Mouse (Mus musculus) lung, postnatal 10 days (tissue): ENCODE data around the gene Spg20.

Source experiments
- DNase-seq: peaks from one replicate; pipeline ENCODE4 v3.0.0; 2021

Gene Spg20

DNA sequence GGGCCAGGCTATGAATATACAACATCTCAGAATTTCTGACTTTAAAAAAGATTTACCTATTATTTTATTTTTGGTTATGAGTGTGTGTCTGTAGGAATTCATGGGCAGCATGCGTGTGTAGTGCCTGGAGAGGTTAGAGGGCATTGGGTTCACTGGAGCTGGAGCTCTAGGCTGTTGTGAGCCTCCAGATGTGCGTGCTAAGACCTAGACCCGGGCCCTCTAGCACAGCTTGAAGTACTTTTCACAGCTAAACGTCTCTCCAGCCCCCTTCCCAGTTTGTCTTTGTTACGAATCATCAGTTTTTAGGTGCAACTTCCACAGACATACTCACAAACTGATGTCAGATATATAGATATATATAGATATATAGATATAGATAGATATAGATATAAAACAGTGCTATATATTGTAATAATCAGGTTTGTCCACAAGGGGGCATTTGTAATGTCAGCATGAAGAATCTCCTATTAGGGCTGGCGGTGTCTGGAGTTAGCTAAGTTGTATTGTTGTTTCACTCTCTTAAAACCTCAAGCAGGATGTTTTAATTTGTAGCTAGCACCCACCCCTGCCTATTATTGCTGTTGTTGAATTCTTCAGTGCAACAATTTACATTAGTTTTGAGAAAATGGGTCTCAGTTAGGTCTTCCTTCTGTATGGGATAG lies 40.9 kb downstream of the Spg20 start:
- no peak for DNase-seq

DNA sequence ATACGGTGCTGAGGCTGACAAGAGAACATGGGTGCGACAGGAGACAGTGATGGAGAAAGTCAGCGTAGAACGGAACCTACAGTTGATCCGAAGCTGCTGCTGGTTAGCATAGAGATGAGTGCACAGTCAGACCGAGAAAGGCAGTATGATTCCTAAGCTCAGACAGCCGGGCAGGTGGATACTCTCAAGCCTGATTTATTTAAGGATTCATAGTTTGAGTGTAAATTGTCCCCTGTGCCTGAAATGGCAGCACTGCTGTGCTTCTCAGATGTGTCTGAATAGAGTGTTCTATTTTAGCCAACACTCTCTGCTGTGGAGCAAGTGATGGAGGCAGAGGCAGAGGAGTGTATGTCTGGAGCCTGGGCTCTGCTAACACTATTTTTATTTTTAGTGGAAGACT lies 42.3 kb downstream of the Spg20 start:
- no peak for DNase-seq

DNA sequence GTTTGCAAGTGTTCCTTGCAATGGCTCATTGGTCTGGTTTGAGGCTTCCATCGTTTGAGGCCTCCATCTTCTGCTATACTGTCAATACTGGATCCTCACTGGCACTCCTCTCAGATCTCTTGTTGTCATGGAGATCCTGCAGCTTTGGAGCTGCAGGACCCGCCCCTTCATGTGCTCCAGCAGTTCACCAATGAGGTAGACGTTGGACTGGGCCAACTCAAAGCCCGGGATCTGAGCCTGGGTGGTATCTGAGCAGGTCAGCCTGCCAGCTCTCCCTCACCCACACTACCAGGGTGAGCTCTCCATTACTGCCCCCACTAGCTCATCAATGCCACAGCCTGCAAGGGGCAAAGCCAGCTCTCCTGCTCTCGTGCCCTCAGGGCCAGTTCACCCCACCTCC lies 45.5 kb downstream of the Spg20 start:
- DNase-seq = no peak

DNA sequence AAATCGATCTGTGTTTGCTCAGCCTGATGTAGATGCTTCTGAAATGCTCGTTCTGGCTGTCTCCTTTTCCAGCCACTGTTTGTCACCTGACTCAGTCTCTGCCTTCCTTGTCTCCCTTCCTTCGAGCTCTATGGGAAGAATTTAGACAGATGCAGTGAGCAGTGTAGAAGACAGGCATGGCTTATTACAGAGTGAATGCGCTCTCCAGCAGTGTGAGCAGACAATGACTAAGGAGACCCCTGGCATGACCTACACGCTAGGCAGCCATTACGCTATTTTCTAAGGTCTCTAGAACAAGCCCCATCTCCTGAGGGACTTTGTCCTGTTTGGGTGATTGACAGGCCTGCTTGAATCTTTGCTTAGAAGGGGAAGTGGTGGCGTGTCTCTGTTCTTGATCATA lies 49.2 kb downstream of the Spg20 start:
- DNase-seq = no peak

DNA sequence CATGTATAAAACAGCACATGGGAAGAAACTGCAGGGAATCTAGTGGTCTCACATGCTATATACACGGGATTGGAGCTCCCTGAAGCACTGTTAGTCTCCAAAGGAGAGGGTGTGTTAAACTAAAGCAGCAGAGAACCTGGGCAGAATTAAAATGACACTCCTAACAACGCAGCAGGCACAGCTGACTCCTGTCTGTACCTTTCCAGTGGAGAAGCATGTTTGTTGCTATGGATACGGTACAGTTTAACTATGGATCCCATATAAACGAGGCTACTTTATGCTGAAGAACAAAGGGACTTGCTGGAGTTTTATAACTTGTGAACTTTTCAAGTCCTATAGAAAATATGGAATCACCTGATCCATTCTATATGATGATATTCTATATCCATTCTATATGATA lies 51.6 kb downstream of the Spg20 start:
- DNase-seq = no peak

DNA sequence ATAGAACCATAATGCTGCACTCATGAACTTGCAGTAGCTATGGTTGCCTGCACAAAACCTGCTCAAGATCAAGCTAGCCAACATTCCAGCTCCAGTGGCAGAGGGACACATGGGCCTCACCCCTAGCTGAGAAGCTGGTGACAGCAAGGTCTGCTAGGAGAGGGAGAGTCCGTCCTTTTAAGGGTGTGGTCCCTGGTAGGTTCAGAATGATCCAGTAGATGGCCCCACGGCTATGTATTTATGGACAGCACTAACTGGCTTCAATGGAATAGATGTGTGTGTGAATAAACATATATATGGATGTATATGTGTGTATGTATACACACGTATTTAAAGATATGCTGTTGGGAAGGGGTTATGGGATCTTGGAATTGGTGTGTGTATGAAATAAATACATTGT lies 60.6 kb downstream of the Spg20 start:
- DNase-seq = no peak

DNA sequence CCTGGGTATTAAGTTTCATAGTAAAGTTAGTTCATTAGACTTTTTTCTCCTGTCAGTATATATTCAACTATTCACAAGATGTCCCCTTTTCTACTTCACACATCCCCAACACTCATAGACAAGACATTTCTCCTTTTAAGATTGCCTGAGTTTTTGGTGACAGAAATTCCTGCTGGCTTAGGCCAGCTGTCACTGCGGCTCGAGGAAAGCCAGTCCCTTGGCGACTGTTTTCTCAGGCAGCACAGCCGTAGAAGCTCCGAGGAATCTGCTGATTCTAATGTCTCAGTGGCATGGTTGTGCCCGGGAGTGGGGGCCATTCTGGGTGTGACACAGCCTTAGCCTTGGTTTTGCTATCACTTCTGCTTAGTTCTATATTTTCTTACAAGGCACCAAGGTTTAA lies 65.4 kb downstream of the Spg20 start:
- DNase-seq = no peak

DNA sequence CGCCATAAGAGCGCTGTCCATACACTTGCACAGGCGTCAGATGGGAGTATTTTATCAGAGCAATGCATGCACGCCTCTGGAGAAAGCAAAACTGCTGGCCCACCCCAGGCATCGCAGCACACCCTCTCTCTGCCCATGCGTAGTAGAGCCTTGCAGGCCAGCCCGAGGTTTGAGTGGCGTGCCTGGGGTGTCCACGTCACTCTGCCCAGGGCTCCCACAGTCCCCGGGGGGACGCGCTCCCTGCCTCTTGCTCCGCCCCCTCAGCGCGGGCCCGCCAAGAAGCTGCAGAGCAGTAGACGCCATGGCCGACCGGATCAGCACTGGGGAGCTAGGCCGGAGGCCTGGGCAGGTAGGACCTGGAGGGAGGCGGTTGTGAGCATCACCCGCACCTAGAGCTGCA lies 69.9 kb downstream of the Spg20 start, which contains the start of gene Sohlh2:
TSS of gene Sohlh2 (plus strand) at position 263 of the 400 bp plus-strand sequence.
- DNase-seq = no peak
